Mouse (Mus musculus) intestine, embryonic 14.5 days (tissue): ENCODE measurements around the gene Emc3. TPM values are rescaled to one million over a fixed set of nuclear protein-coding genes. Genes with fewer than 3 reads are reported as not detected.
A peak's percentile ranks its signal among the peaks of the same experiment; 100 is the strongest.

Experiments
- ATAC-seq: fragments of 200-750 bp; cut with Nextera tagmentation; replicated peaks from 2 replicates; pipeline ENCODE4 v1.8.0; 2017; ENCODE audit warnings: low read depth, moderate number of reproducible peaks, moderate TSS enrichment, moderate library complexity; ENCODE audit not compliant: low FRiP score, low TSS enrichment
- DNase-seq: peaks from one replicate; pipeline ENCODE4 v3.0.0-alpha.2; 2018; ENCODE audit warnings: low spot score
- H3K27ac ChIP-seq: fragments of 300-500 bp; sonication (generic); 2 replicates; pipeline ENCODE4 v1.5.1; 2014; ENCODE audit warnings: low read depth, mild to moderate bottlenecking, control low read depth
- H3K27me3 ChIP-seq: fragments of 300-500 bp; sonication (generic); replicated peaks from 2 replicates; pipeline ENCODE4 v1.6.1; 2014; ENCODE audit warnings: low read length, control low read depth; ENCODE audit not compliant: control insufficient read depth, insufficient read depth
- H3K36me3 ChIP-seq: fragments of 300-500 bp; sonication (generic); 2 replicates; pipeline ENCODE4 v1.6.1; 2014; ENCODE audit warnings: low read length, control low read depth; ENCODE audit not compliant: control insufficient read depth, insufficient read depth
- H3K4me1 ChIP-seq: fragments of 300-500 bp; sonication (generic); replicated peaks from 2 replicates; pipeline ENCODE4 v1.6.1; 2014; ENCODE audit warnings: low read length, control low read depth, mixed read lengths; ENCODE audit not compliant: control insufficient read depth, insufficient read depth
- H3K4me2 ChIP-seq: fragments of 300-500 bp; sonication (generic); 2 replicates; pipeline ENCODE4 v1.6.1; 2014; ENCODE audit warnings: low read length
- H3K4me3 ChIP-seq: fragments of 300-500 bp; sonication (generic); 2 replicates; pipeline ENCODE4 v1.5.1; 2014; ENCODE audit warnings: low read depth, low read length, control low read depth, mixed read lengths
- H3K9ac ChIP-seq: fragments of 300-500 bp; sonication (generic); 2 replicates; pipeline ENCODE4 v1.6.1; 2014; ENCODE audit warnings: mild to moderate bottlenecking, low read length
- H3K9me3 ChIP-seq: fragments of 300-500 bp; sonication (generic); 2 replicates; pipeline ENCODE4 v1.6.1; 2016; ENCODE audit warnings: low read length, control low read depth; ENCODE audit not compliant: control insufficient read depth
- WGBS: fragments of 180-500 bp; shearing (Covaris S2); extraction: QIAGEN DNeasy Blood & Tissue Kit; methylation state at CpG from one replicate; pipeline ENCODE4 v1.1.7; 2014; 5-methylcytosine and 5-hydroxymethylcytosine counted together
- polyA plus RNA-seq: library from polyadenylated mRNA; unstranded; fragments of >200 nt; fragmentation: Nextera tagmentation; extraction: Ambion mirVana; gene quantifications from 2 replicates; pipeline ENCODE4 v1.2.1, GENCODE M21; 2014

The Emc3 gene
- polyA plus RNA-seq, 1 experiment from 2014 or later = 84.7 TPM

- DNase-seq (no peak), ATAC-seq (no peak)
- no peak overlapping the region for H3K9ac ChIP-seq
- no peak overlapping the region for H3K27ac ChIP-seq
- H3K36me3 ChIP-seq = no peaks in the 10 kb centered on the region
- H3K4me1 ChIP-seq = 0 out of 2 replicates have a peak, but pooled peaks cover 16% of the 10 kb centered on the region
- no peak overlapping the region for H3K4me2 ChIP-seq
- H3K9me3 ChIP-seq = no peaks in the 10 kb centered on the region
- 0 out of 2 replicates have a peak, but pooled peaks cover 9% of the 10 kb centered on the region for H3K27me3 ChIP-seq
- 80% methylated on average over 2 of the region's 2 CpGs for WGBS
- H3K4me3 ChIP-seq = no peak overlapping the region
Measured at GRCm38 (mm10) chr6:113473246-113473645, 58.2 kb downstream of the Emc3 start.

GRCm38 (mm10) chr6:113472061-113472460 lies 59.4 kb downstream of the Emc3 start:
- H3K4me3 ChIP-seq = no peak overlapping the region
- no peaks in the 10 kb centered on the region for H3K9me3 ChIP-seq
- ATAC-seq (no peak), DNase-seq (no peak)
- H3K4me2 ChIP-seq = peak overlapping the region; percentile 45
- H3K4me1 ChIP-seq = 0 out of 2 replicates have a peak, but pooled peaks cover 16% of the 10 kb centered on the region
- H3K27ac ChIP-seq = no peak overlapping the region
- H3K36me3 ChIP-seq = no peaks in the 10 kb centered on the region
- WGBS = 62% methylated on average over 10 of the region's 10 CpGs
- H3K27me3 ChIP-seq = 0 out of 2 replicates have a peak, but pooled peaks cover 9% of the 10 kb centered on the region
- H3K9ac ChIP-seq = no peak overlapping the region

GRCm38 (mm10) chr6:113471297-113471936 lies 60.0 kb downstream of the Emc3 start, which contains the start of gene Il17rc:
Gene Il17rc (plus strand): TSS chr6:113471427.
- no peaks in the 10 kb centered on the region for H3K36me3 ChIP-seq
- 0 out of 2 replicates have a peak, but pooled peaks cover 9% of the 10 kb centered on the region for H3K27me3 ChIP-seq
- peak within 1 kb of the TSS; percentile 12; the same call in 1 of the 2 replicates for H3K4me3 ChIP-seq
- H3K9me3 ChIP-seq = no peaks in the 10 kb centered on the region
- peak within 1 kb of the TSS; percentile 45 for H3K4me2 ChIP-seq
- peak; percentile 45; the same call in 1 of the 2 replicates for ATAC-seq
- no peak within 1 kb of the TSS for H3K27ac ChIP-seq
- H3K9ac ChIP-seq = peak within 1 kb of the TSS; percentile 29; the same call in 1 of the 2 replicates
- 24% methylated on average over 12 of the region's 12 CpGs for WGBS
- peak; percentile 63 for DNase-seq
- 0 out of 2 replicates have a peak, but pooled peaks cover 16% of the 10 kb centered on the region for H3K4me1 ChIP-seq

GRCm38 (mm10) chr6:113469432-113469831 lies 62.0 kb downstream of the Emc3 start:
- ATAC-seq = peak; percentile 60
- peak overlapping the region; percentile 31 for H3K9ac ChIP-seq
- H3K36me3 ChIP-seq = no peaks in the 10 kb centered on the region
- no peaks in the 10 kb centered on the region for H3K9me3 ChIP-seq
- 0 out of 2 replicates have a peak, but pooled peaks cover 9% of the 10 kb centered on the region for H3K27me3 ChIP-seq
- peak; percentile 93 for DNase-seq
- peak overlapping the region; percentile 27 for H3K4me3 ChIP-seq
- 0 out of 2 replicates have a peak, but pooled peaks cover 16% of the 10 kb centered on the region for H3K4me1 ChIP-seq
- peak overlapping the region; percentile 65 for H3K4me2 ChIP-seq
- 2% methylated on average over 31 of the region's 31 CpGs for WGBS
- no peak overlapping the region for H3K27ac ChIP-seq

- peak overlapping the region; percentile 31; the same call in 1 of the 2 replicates for H3K9ac ChIP-seq
- no peaks in the 10 kb centered on the region for H3K36me3 ChIP-seq
- peak overlapping the region; percentile 65 for H3K4me2 ChIP-seq
- no peak overlapping the region for H3K27ac ChIP-seq
- H3K4me1 ChIP-seq = 0 out of 2 replicates have a peak, but pooled peaks cover 16% of the 10 kb centered on the region
- H3K9me3 ChIP-seq = no peaks in the 10 kb centered on the region
- 8% methylated on average over 9 of the region's 9 CpGs for WGBS
- H3K27me3 ChIP-seq = 0 out of 2 replicates have a peak, but pooled peaks cover 9% of the 10 kb centered on the region
- H3K4me3 ChIP-seq = peak overlapping the region; percentile 27
- ATAC-seq = peak; percentile 59
- DNase-seq = peak; percentile 83
Measured at GRCm38 (mm10) chr6:113469021-113469420, 62.4 kb downstream of the Emc3 start.

GRCm38 (mm10) chr6:113468512-113468911 lies 62.9 kb downstream of the Emc3 start:
- H3K9ac ChIP-seq = no peak overlapping the region
- H3K4me3 ChIP-seq = no peak overlapping the region
- no peak for DNase-seq
- H3K4me1 ChIP-seq = 0 out of 2 replicates have a peak, but pooled peaks cover 16% of the 10 kb centered on the region
- 0 out of 2 replicates have a peak, but pooled peaks cover 9% of the 10 kb centered on the region for H3K27me3 ChIP-seq
- no peaks in the 10 kb centered on the region for H3K36me3 ChIP-seq
- no peaks in the 10 kb centered on the region for H3K9me3 ChIP-seq
- 84% methylated on average over 3 of the region's 3 CpGs for WGBS
- H3K4me2 ChIP-seq = no peak overlapping the region
- no peak for ATAC-seq
- no peak overlapping the region for H3K27ac ChIP-seq

GRCm38 (mm10) chr6:113465602-113466001 lies 65.8 kb downstream of the Emc3 start:
- 64% methylated on average over 5 of the region's 5 CpGs for WGBS
- 0 out of 2 replicates have a peak, but pooled peaks cover 5% of the 10 kb centered on the region for H3K27me3 ChIP-seq
- no peak overlapping the region for H3K9ac ChIP-seq
- H3K4me1 ChIP-seq = 0 out of 2 replicates have a peak, but pooled peaks cover 4% of the 10 kb centered on the region
- no peaks in the 10 kb centered on the region for H3K9me3 ChIP-seq
- DNase-seq (no peak), ATAC-seq (no peak)
- H3K36me3 ChIP-seq = no peaks in the 10 kb centered on the region
- no peak overlapping the region for H3K4me2 ChIP-seq
- no peak overlapping the region for H3K27ac ChIP-seq
- no peak overlapping the region for H3K4me3 ChIP-seq
